9 mouse cellular contexts compared by ENCODE assay signal in genomic region chr9:83433661-83434060, GRCm38 (mm10). TPM values are rescaled to one million over a fixed set of nuclear protein-coding genes. Genes with fewer than 3 reads are reported as not detected.
A peak's percentile ranks its signal among the peaks of the same experiment; 100 is the strongest.
DNase-seq lines count a peak whose midpoint lies in the region; ATAC-seq and TF ChIP-seq lines count a peak whose summit lies in the region.
"Had no signal": no experiment of that assay in that cellular context is flagged by ENCODE, and none has a peak within 500 bp of the region (broad histone marks: within the 10 kb centered on the region; RNA-seq: fewer than 3 reads in every experiment).

No protein-coding gene starts in this region.

- peak; percentile 41; the same call in 1 of the 2 replicates for TF ChIP-seq CTCF in brain, embryonic 14.5 days (IDR thresholded peaks at IDR 0.05; ENCODE audit: borderline replicate concordance, extremely low read depth, insufficient read depth, insufficient read length)

- peak; percentile 78 for ATAC-seq in megakaryocyte, adult 5-6 weeks (ENCODE audit: poor library complexity, severe bottlenecking)
- ATAC-seq in intestine, embryonic 15.5 days = no peak

- no peaks in the 10 kb centered on the region for H3K36me3 ChIP-seq in intestine, embryonic 15.5 days
- H3K36me3 ChIP-seq: embryonic facial prominence, embryonic 12.5 days had no signal

- WGBS in intestine, embryonic 15.5 days = 64% methylated on average over 7 of the region's 7 CpGs

- no peak overlapping the region for H3K27ac ChIP-seq in intestine, embryonic 15.5 days
- H3K27ac ChIP-seq: embryonic facial prominence, embryonic 12.5 days had no signal

- no peaks in the 10 kb centered on the region for H3K9me3 ChIP-seq in intestine, embryonic 15.5 days
- H3K9me3 ChIP-seq: embryonic facial prominence, embryonic 12.5 days had no signal

- no peak overlapping the region for H3K9ac ChIP-seq in intestine, embryonic 15.5 days
- H3K9ac ChIP-seq: embryonic facial prominence, embryonic 12.5 days had no signal

- DNase-seq in adrenal gland, postnatal 10 days = peak; percentile 37
- no peak for DNase-seq in adrenal gland, adult 8-10 months
- peak; percentile 37 to 48 for DNase-seq in layer of hippocampus, postnatal 10 days (ENCODE audit: low spot score in 2 of 2)
- no peak for DNase-seq in layer of hippocampus, adult 11-12 months (ENCODE audit: low spot score)
- DNase-seq in brain, embryonic 14.5 days (ENCODE audit: low read depth) = no peak
- DNase-seq in adipocyte (ENCODE audit: low spot score) = no peak

- H3K4me3 ChIP-seq in intestine, embryonic 15.5 days (replicated peaks) = no peak overlapping the region
- H3K4me3 ChIP-seq: embryonic facial prominence, embryonic 12.5 days had no signal

- no peaks in the 10 kb centered on the region for H3K27me3 ChIP-seq in intestine, embryonic 15.5 days (replicated peaks)
- H3K27me3 ChIP-seq: embryonic facial prominence, embryonic 12.5 days had no signal

- no peak for TF ChIP-seq POLR2A in brain, embryonic 14.5 days (IDR thresholded peaks at IDR 0.05; ENCODE audit: borderline replicate concordance, extremely low read depth, insufficient read depth, insufficient read length, poor library complexity, severe bottlenecking)

- no peak overlapping the region for H3K4me2 ChIP-seq in intestine, embryonic 15.5 days (replicated peaks)
- H3K4me2 ChIP-seq: embryonic facial prominence, embryonic 12.5 days had no signal

- H3K4me1 ChIP-seq in intestine, embryonic 15.5 days (replicated peaks) = no peaks in the 10 kb centered on the region

RNA-seq across cellular contexts. Expression of gene Lca5, which starts 7.3 kb away (rescaled TPM):
- 10 to 100 TPM in 1 of 2 experiments, 1 to 10 TPM in 1; 6.7 to 10.4 TPM for total RNA-seq in adrenal gland, postnatal 10 days (2021)
- 10 to 100 TPM in 1 of 4 experiments, 1 to 10 TPM in 3; 4.1 to 10.7 (median 6.0) TPM for total RNA-seq in adrenal gland, adult 8-10 months (2022)
- 10 to 100 TPM; 14.3 to 18.2 TPM for total RNA-seq in layer of hippocampus, postnatal 10 days (2021)
- 19.5 and 21.8 TPM in 2 replicates for polyA plus RNA-seq in brain, embryonic 14.5 days (2012; rRNA removed)
- total RNA-seq in megakaryocyte, adult 5-6 weeks (2015) = 1.1 and 1.6 TPM in 2 replicates
- total RNA-seq in megakaryocyte, adult 5-6 weeks (2017) = 0.16 and 1.2 TPM in 2 replicates
- 10.0 and 10.7 TPM in 2 replicates for polyA plus RNA-seq in intestine, embryonic 15.5 days (2015; fragmentation: Nextera tagmentation; extraction: Ambion mirVana)

Comparison
In these comparisons a context has a peak if more than half of its experiments do, and no peak if none do; other contexts are left out.
1. DNase-seq: peak in adrenal gland, postnatal 10 days (single experiment) and layer of hippocampus, postnatal 10 days (2 of 2); none in adrenal gland, adult 8-10 months (single experiment), layer of hippocampus, adult 11-12 months (single experiment), brain, embryonic 14.5 days (single experiment) and adipocyte (single experiment).